21 mouse cellular contexts compared by ENCODE assay signal in genomic region chr4:150552751-150553600, GRCm38 (mm10).
DNase-seq lines count a peak whose midpoint lies in the region; ATAC-seq and TF ChIP-seq lines count a peak whose summit lies in the region.
"Had no signal": no experiment of that assay in that cellular context is flagged by ENCODE, and none has a peak within 500 bp of the region (broad histone marks: within the 10 kb centered on the region; RNA-seq: fewer than 3 reads in every experiment).

No protein-coding gene starts in this region.

- no peak for TF ChIP-seq CTCF in MEL (IDR thresholded peaks at IDR 0.05 in 2 of 3, conservative IDR thresholded peaks at IDR 0.05 in 1 of 3; ENCODE audit: control insufficient read depth in 1 of 3, insufficient read depth in 1 of 3, low read depth in 2 of 3, low read length in 3 of 3, poor library complexity in 1 of 3, severe bottlenecking in 1 of 3)

- H3K4me3 ChIP-seq in heart, embryonic 12.5 days: no peak overlapping the region
- H3K4me3 ChIP-seq in liver, embryonic 13.5 days (replicated peaks): no peak overlapping the region
- H3K4me3 ChIP-seq in MEL (ENCODE audit: control insufficient read depth in 1 of 2, insufficient read depth in 1 of 2, low read depth in 2 of 2, low read length in 2 of 2): peak overlapping the region; percentile 6 to 42; a peak in 3 of 4 replicates
- H3K4me3 ChIP-seq: embryonic facial prominence, embryonic 10.5 days; hindbrain, embryonic 15.5 days; kidney, embryonic 15.5 days; limb, embryonic 10.5 days; lung, embryonic 15.5 days; midbrain, embryonic 15.5 days had no signal

- ATAC-seq in heart, embryonic 12.5 days (ENCODE audit: insufficient number of reproducible peaks, low FRiP score): no peak
- ATAC-seq in liver, embryonic 13.5 days (ENCODE audit: low read depth): 0 out of 2 replicates have a peak, but pooled peaks have one; percentile 15
- ATAC-seq in megakaryocyte-erythroid progenitor cell, adult 5-6 weeks (replicated peaks; ENCODE audit: low FRiP score, low TSS enrichment, poor library complexity, severe bottlenecking): 0 out of 2 replicates have a peak, but pooled peaks have one; percentile 2
- ATAC-seq: intestine, postnatal 0 days; midbrain, embryonic 15.5 days had no signal

- TF ChIP-seq EP300 in MEL (IDR thresholded peaks at IDR 0.05; ENCODE audit: low read depth in 1 of 2, low read length in 2 of 2): peak in 1 of 2 experiments; percentile 53; a peak in 3 of 4 replicates

- no peak for TF ChIP-seq POLR2A in MEL (IDR thresholded peaks at IDR 0.05; ENCODE audit: control insufficient read depth in 1 of 2, insufficient read depth in 1 of 2, low read depth in 1 of 2, low read length in 2 of 2, poor library complexity in 1 of 2)

- no peak for TF ChIP-seq RAD21 in MEL (IDR thresholded peaks at IDR 0.05; ENCODE audit: low read depth, low read length)

- 0 out of 2 replicates have a peak, but pooled peaks cover 2% of the 10 kb centered on the region for H3K9me3 ChIP-seq in heart, embryonic 12.5 days (replicated peaks)
- no peaks in the 10 kb centered on the region for H3K9me3 ChIP-seq in liver, embryonic 13.5 days (replicated peaks)
- no peaks in the 10 kb centered on the region for H3K9me3 ChIP-seq in MEL (replicated peaks; ENCODE audit: insufficient read depth, low read length)
- H3K9me3 ChIP-seq: embryonic facial prominence, embryonic 10.5 days; hindbrain, embryonic 15.5 days; kidney, embryonic 15.5 days; limb, embryonic 10.5 days; lung, embryonic 15.5 days; midbrain, embryonic 15.5 days had no signal

- 0 out of 2 replicates have a peak overlapping the region, but pooled peaks have one; percentile 1 for H3K27ac ChIP-seq in heart, embryonic 12.5 days (ENCODE audit: poor library complexity, severe bottlenecking)
- no peak overlapping the region for H3K27ac ChIP-seq in liver, embryonic 13.5 days
- peak overlapping the region; percentile 72 for H3K27ac ChIP-seq in MEL (ENCODE audit: control insufficient read depth, low read depth, low read length)
- H3K27ac ChIP-seq: embryonic facial prominence, embryonic 10.5 days; kidney, embryonic 15.5 days; limb, embryonic 10.5 days; liver, embryonic 14.5 days; lung, embryonic 15.5 days; midbrain, embryonic 15.5 days; stomach, postnatal 0 days had no signal

- no peak overlapping the region for H3K4me2 ChIP-seq in heart, embryonic 12.5 days
- H3K4me2 ChIP-seq in liver, embryonic 13.5 days: no peak overlapping the region
- H3K4me2 ChIP-seq: hindbrain, embryonic 15.5 days; kidney, embryonic 15.5 days; lung, embryonic 15.5 days; midbrain, embryonic 15.5 days had no signal

- WGBS in heart, embryonic 12.5 days: 59% methylated on average over 15 of the region's 15 CpGs
- 24% methylated on average over 15 of the region's 15 CpGs for WGBS in liver, embryonic 13.5 days (ENCODE audit: insufficient replicate concordance)

- peaks cover 67% of the 10 kb centered on the region for H3K4me1 ChIP-seq in heart, embryonic 12.5 days (replicated peaks)
- peaks cover 59% of the 10 kb centered on the region for H3K4me1 ChIP-seq in liver, embryonic 13.5 days (replicated peaks)
- H3K4me1 ChIP-seq in MEL (ENCODE audit: control insufficient read depth in 1 of 2, insufficient read depth in 2 of 2, low read length in 2 of 2): peaks cover 7 to 37% of the 10 kb centered on the region in 2 experiments

- no peaks in the 10 kb centered on the region for H3K27me3 ChIP-seq in heart, embryonic 12.5 days (replicated peaks)
- no peaks in the 10 kb centered on the region for H3K27me3 ChIP-seq in liver, embryonic 13.5 days
- H3K27me3 ChIP-seq in MEL (ENCODE audit: control insufficient read depth in 1 of 2, insufficient read depth in 2 of 2, low read length in 2 of 2): no peaks in the 10 kb centered on the region
- H3K27me3 ChIP-seq: hindbrain, embryonic 15.5 days; kidney, embryonic 15.5 days; lung, embryonic 15.5 days; midbrain, embryonic 15.5 days had no signal

- peaks cover 10% of the 10 kb centered on the region; the same call in 1 of the 2 replicates for H3K36me3 ChIP-seq in heart, embryonic 12.5 days
- H3K36me3 ChIP-seq in liver, embryonic 13.5 days: 0 out of 2 replicates have a peak, but pooled peaks cover 5% of the 10 kb centered on the region
- H3K36me3 ChIP-seq in MEL (ENCODE audit: control insufficient read depth in 1 of 2, insufficient read depth in 2 of 2, low read length in 2 of 2): peaks cover 0 to 30% of the 10 kb centered on the region in 2 experiments; a peak in 2 of 4 replicates
- H3K36me3 ChIP-seq: lung, embryonic 15.5 days; midbrain, embryonic 15.5 days had no signal

- DNase-seq in heart, postnatal 4 days: no peak
- no peak for DNase-seq in liver, embryonic 13.5 days
- DNase-seq in liver: no peak
- peak; percentile 57 for DNase-seq in MEL (ENCODE audit: low read depth, low spot score)
- DNase-seq in adrenal gland, postnatal 25 days: no peak
- DNase-seq: adrenal gland, postnatal 14 days; cerebellum, adult 8-10 months; lung, postnatal 4 days; retina, postnatal 1 day; right cerebral cortex, postnatal 4 days had no signal

- H3K79me2 ChIP-seq in MEL (ENCODE audit: control insufficient read depth, insufficient read depth, low read length, poor library complexity): no peaks in the 10 kb centered on the region

- no peak overlapping the region for H3K9ac ChIP-seq in heart, embryonic 12.5 days
- no peak overlapping the region for H3K9ac ChIP-seq in liver, embryonic 13.5 days
- peak overlapping the region; percentile 43 for H3K9ac ChIP-seq in MEL (ENCODE audit: control insufficient read depth, low read depth, low read length, poor library complexity, severe bottlenecking)
- H3K9ac ChIP-seq: hindbrain, embryonic 15.5 days; kidney, embryonic 15.5 days; liver, embryonic 14.5 days; lung, embryonic 15.5 days; midbrain, embryonic 15.5 days had no signal

TF ChIP-seq in MEL, 35 proteins besides CTCF, POLR2A, EP300 and RAD21:
- TF ChIP-seq NRF1 (IDR thresholded peaks at IDR 0.05; ENCODE audit: insufficient read depth, low read depth, low read length, poor library complexity, severe bottlenecking) (no peak), TAL1 (IDR thresholded peaks at IDR 0.05; ENCODE audit: low read length) (peak; percentile 30), BHLHE40 (IDR thresholded peaks at IDR 0.05; ENCODE audit: borderline replicate concordance, low read depth, low read length) (0 out of 2 replicates have a peak, but pooled peaks have one; percentile 15), TBP (IDR thresholded peaks at IDR 0.05; ENCODE audit: low read depth, low read length) (peak; percentile 62; the same call in 1 of the 2 replicates), POLR2AphosphoS5 (IDR thresholded peaks at IDR 0.05; ENCODE audit: borderline replicate concordance, low read depth, low read length) (no peak), GATA1 (IDR thresholded peaks at IDR 0.05; ENCODE audit: low read depth, low read length) (peak; percentile 39; the same call in 1 of the 2 replicates), MYC (IDR thresholded peaks at IDR 0.05; ENCODE audit: low read depth, low read length) (0 out of 2 replicates have a peak, but pooled peaks have one; percentile 15), SIN3A (IDR thresholded peaks at IDR 0.05; ENCODE audit: low read length) (peak; percentile 47; the same call in 1 of the 2 replicates), ZNF384 (IDR thresholded peaks at IDR 0.05; ENCODE audit: low read depth, low read length) (peak; percentile 92), RCOR1 (IDR thresholded peaks at IDR 0.05; ENCODE audit: low read depth, low read length) (peak; percentile 69)

Comparison
In these comparisons a context has a peak if more than half of its experiments do, and no peak if none do; other contexts are left out.
1. H3K4me3 ChIP-seq: peak in MEL (2 of 2); none in heart, embryonic 12.5 days (single experiment) and liver, embryonic 13.5 days (single experiment).